Mouse (Mus musculus): Measurements from ENCODE around the gene Tepsin. TPM values are rescaled to one million over a fixed set of nuclear protein-coding genes. Genes with fewer than 3 reads are reported as not detected.

Gene Tepsin
- polyA plus RNA-seq, 1 experiment from 2014 or later = 21.1 TPM

GRCm38 (mm10) chr11:120092817-120093591 is 5.5 kb downstream of the Tepsin start:
- H3K4me1 ChIP-seq (ENCODE audit: control insufficient read depth, insufficient read depth, low read length) = peaks cover 8% of the 10 kb centered on the region
- H3K36me3 ChIP-seq (ENCODE audit: control insufficient read depth, insufficient read depth, low read length) = peaks cover 12% of the 10 kb centered on the region
- no peaks in the 10 kb centered on the region for H3K27me3 ChIP-seq (replicated peaks; ENCODE audit: control insufficient read depth, insufficient read depth, low read length)
- peak; percentile 29; the same call in 1 of the 2 replicates for ATAC-seq
- 72% methylated on average over 23 of the region's 23 CpGs for WGBS
- no peak overlapping the region for H3K4me2 ChIP-seq (ENCODE audit: low read depth, low read length)
- H3K4me3 ChIP-seq (ENCODE audit: low read length) = no peak overlapping the region
- no peaks in the 10 kb centered on the region for H3K9me3 ChIP-seq (ENCODE audit: control insufficient read depth, low read length)
- H3K27ac ChIP-seq (ENCODE audit: low read length) = no peak overlapping the region
- H3K9ac ChIP-seq (ENCODE audit: low read depth, low read length) = no peak overlapping the region

GRCm38 (mm10) chr11:120090661-120091060 is 7.9 kb downstream of the Tepsin start:
- Histone ChIP-seq H3K27ac (ENCODE audit: low read length) (no peak overlapping the region), H3K27me3 (replicated peaks; ENCODE audit: control insufficient read depth, insufficient read depth, low read length) (no peaks in the 10 kb centered on the region), H3K9ac (ENCODE audit: low read depth, low read length) (no peak overlapping the region), H3K9me3 (ENCODE audit: control insufficient read depth, low read length) (no peaks in the 10 kb centered on the region), H3K36me3 (ENCODE audit: control insufficient read depth, insufficient read depth, low read length) (peaks cover 12% of the 10 kb centered on the region), H3K4me1 (ENCODE audit: control insufficient read depth, insufficient read depth, low read length) (peaks cover 8% of the 10 kb centered on the region), H3K4me3 (ENCODE audit: low read length) (no peak overlapping the region), H3K4me2 (ENCODE audit: low read depth, low read length) (no peak overlapping the region)
- 91% methylated on average over 4 of the region's 4 CpGs for WGBS
- ATAC-seq = no peak

GRCm38 (mm10) chr11:120086702-120087152 is 11.8 kb downstream of the Tepsin start, which contains the start of gene Cep131:
TSS of gene Cep131 (minus strand) at chr11:120086827.
- H3K9me3 ChIP-seq (ENCODE audit: control insufficient read depth, low read length) = no peaks in the 10 kb centered on the region
- H3K27me3 ChIP-seq (replicated peaks; ENCODE audit: control insufficient read depth, insufficient read depth, low read length) = no peaks in the 10 kb centered on the region
- H3K4me2 ChIP-seq (ENCODE audit: low read depth, low read length) = peak within 1 kb of the TSS; percentile 89
- H3K36me3 ChIP-seq (ENCODE audit: control insufficient read depth, insufficient read depth, low read length) = peaks cover 12% of the 10 kb centered on the region
- ATAC-seq = peak; percentile 100
- peak within 1 kb of the TSS; percentile 76 for H3K27ac ChIP-seq (ENCODE audit: low read length)
- H3K4me1 ChIP-seq (ENCODE audit: control insufficient read depth, insufficient read depth, low read length) = peaks cover 12% of the 10 kb centered on the region
- H3K4me3 ChIP-seq (ENCODE audit: low read length) = peak within 1 kb of the TSS; percentile 100
- under 1% methylated on average over 41 of the region's 42 CpGs for WGBS
- peak within 1 kb of the TSS; percentile 95 for H3K9ac ChIP-seq (ENCODE audit: low read depth, low read length)

- peak overlapping the region; percentile 89 for H3K4me2 ChIP-seq (ENCODE audit: low read depth, low read length)
- peaks cover 12% of the 10 kb centered on the region for H3K4me1 ChIP-seq (ENCODE audit: control insufficient read depth, insufficient read depth, low read length)
- H3K9me3 ChIP-seq (ENCODE audit: control insufficient read depth, low read length) = no peaks in the 10 kb centered on the region
- peak overlapping the region; percentile 100 for H3K4me3 ChIP-seq (ENCODE audit: low read length)
- under 1% methylated on average over 25 of the region's 25 CpGs for WGBS
- peak; percentile 51 for ATAC-seq
- peak overlapping the region; percentile 76 for H3K27ac ChIP-seq (ENCODE audit: low read length)
- H3K9ac ChIP-seq (ENCODE audit: low read depth, low read length) = peak overlapping the region; percentile 95
- H3K36me3 ChIP-seq (ENCODE audit: control insufficient read depth, insufficient read depth, low read length) = 0 out of 2 replicates have a peak, but pooled peaks cover 7% of the 10 kb centered on the region
- no peaks in the 10 kb centered on the region for H3K27me3 ChIP-seq (replicated peaks; ENCODE audit: control insufficient read depth, insufficient read depth, low read length)
Measured at GRCm38 (mm10) chr11:120085891-120086627, 12.5 kb downstream of the Tepsin start.

DNA sequence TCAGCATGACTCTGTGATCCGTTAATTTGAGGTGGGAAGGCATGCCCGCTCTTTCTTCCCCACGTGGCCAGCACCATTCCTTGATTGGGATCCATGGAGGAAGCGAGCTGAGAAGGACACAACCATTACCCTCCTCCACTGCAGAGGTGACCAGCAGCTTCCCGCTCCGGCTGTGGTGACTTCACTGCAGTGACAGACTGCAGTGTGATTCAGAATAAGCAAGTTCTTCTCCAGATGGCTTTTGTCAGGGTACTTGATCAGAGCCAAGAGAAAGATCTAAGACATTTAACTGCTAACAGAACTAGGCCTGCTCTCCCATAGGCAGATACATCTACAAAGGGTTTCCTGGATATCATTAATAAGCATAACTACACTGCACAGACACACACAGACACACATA is 18.2 kb downstream of the Tepsin start:
- Histone ChIP-seq H3K36me3 (ENCODE audit: control insufficient read depth, insufficient read depth, low read length) (0 out of 2 replicates have a peak, but pooled peaks cover 10% of the 10 kb centered on the region), H3K9me3 (ENCODE audit: control insufficient read depth, low read length) (no peaks in the 10 kb centered on the region), H3K4me1 (ENCODE audit: control insufficient read depth, insufficient read depth, low read length) (peaks cover 5% of the 10 kb centered on the region), H3K9ac (ENCODE audit: low read depth, low read length) (no peak overlapping the region), H3K4me3 (ENCODE audit: low read length) (no peak overlapping the region), H3K27ac (ENCODE audit: low read length) (no peak overlapping the region), H3K4me2 (ENCODE audit: low read depth, low read length) (no peak overlapping the region), H3K27me3 (replicated peaks; ENCODE audit: control insufficient read depth, insufficient read depth, low read length) (no peaks in the 10 kb centered on the region)
- WGBS = 78% methylated on average over 6 of the region's 6 CpGs
- no peak for ATAC-seq

DNA sequence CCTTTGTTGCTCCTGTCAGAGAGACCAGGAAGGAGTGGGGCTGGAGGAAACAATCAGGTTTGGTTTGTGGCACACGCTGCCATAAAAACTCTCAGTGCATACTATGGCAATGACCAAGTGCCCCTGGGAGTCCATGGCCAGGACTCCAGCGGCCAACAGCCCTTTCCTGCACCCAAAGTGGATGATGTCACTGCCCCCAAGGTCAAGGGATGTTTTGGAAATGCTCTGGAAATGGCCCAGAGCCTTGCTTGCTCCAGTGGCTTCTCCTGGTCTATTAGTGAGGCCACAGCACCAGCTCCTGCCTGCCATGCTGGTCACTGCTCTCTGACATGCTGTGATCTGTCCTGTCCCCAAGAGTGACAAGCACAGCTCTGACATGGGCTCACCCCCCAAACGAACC is 22.3 kb downstream of the Tepsin start:
- no peak overlapping the region for H3K4me3 ChIP-seq (ENCODE audit: low read length)
- H3K4me1 ChIP-seq (ENCODE audit: control insufficient read depth, insufficient read depth, low read length) = peaks cover 9% of the 10 kb centered on the region
- no peak overlapping the region for H3K4me2 ChIP-seq (ENCODE audit: low read depth, low read length)
- no peak overlapping the region for H3K27ac ChIP-seq (ENCODE audit: low read length)
- no peaks in the 10 kb centered on the region for H3K9me3 ChIP-seq (ENCODE audit: control insufficient read depth, low read length)
- no peak overlapping the region for H3K9ac ChIP-seq (ENCODE audit: low read depth, low read length)
- no peak for ATAC-seq
- H3K27me3 ChIP-seq (replicated peaks; ENCODE audit: control insufficient read depth, insufficient read depth, low read length) = no peaks in the 10 kb centered on the region
- H3K36me3 ChIP-seq (ENCODE audit: control insufficient read depth, insufficient read depth, low read length) = peaks cover 16% of the 10 kb centered on the region; the same call in 1 of the 2 replicates
- WGBS = 69% methylated on average over 3 of the region's 3 CpGs

- ATAC-seq = no peak
- peaks cover 13% of the 10 kb centered on the region for H3K4me1 ChIP-seq (ENCODE audit: control insufficient read depth, insufficient read depth, low read length)
- H3K9ac ChIP-seq (ENCODE audit: low read depth, low read length) = no peak overlapping the region
- WGBS = 89% methylated on average over 9 of the region's 9 CpGs
- no peak overlapping the region for H3K4me3 ChIP-seq (ENCODE audit: low read length)
- no peak overlapping the region for H3K27ac ChIP-seq (ENCODE audit: low read length)
- H3K27me3 ChIP-seq (replicated peaks; ENCODE audit: control insufficient read depth, insufficient read depth, low read length) = no peaks in the 10 kb centered on the region
- no peak overlapping the region for H3K4me2 ChIP-seq (ENCODE audit: low read depth, low read length)
- H3K9me3 ChIP-seq (ENCODE audit: control insufficient read depth, low read length) = no peaks in the 10 kb centered on the region
- H3K36me3 ChIP-seq (ENCODE audit: control insufficient read depth, insufficient read depth, low read length) = peaks cover 22% of the 10 kb centered on the region
Measured at GRCm38 (mm10) chr11:120072986-120073647, 25.4 kb downstream of the Tepsin start.

- Histone ChIP-seq H3K27ac (ENCODE audit: low read length) (no peak overlapping the region), H3K9ac (ENCODE audit: low read depth, low read length) (no peak overlapping the region), H3K4me1 (ENCODE audit: control insufficient read depth, insufficient read depth, low read length) (peaks cover 13% of the 10 kb centered on the region), H3K4me3 (ENCODE audit: low read length) (no peak overlapping the region), H3K27me3 (replicated peaks; ENCODE audit: control insufficient read depth, insufficient read depth, low read length) (no peaks in the 10 kb centered on the region), H3K4me2 (ENCODE audit: low read depth, low read length) (no peak overlapping the region), H3K9me3 (ENCODE audit: control insufficient read depth, low read length) (no peaks in the 10 kb centered on the region), H3K36me3 (ENCODE audit: control insufficient read depth, insufficient read depth, low read length) (peaks cover 20% of the 10 kb centered on the region)
- ATAC-seq = no peak
- WGBS = 86% methylated on average over 7 of the region's 7 CpGs
Measured at GRCm38 (mm10) chr11:120071731-120072320, 26.7 kb downstream of the Tepsin start.

DNA sequence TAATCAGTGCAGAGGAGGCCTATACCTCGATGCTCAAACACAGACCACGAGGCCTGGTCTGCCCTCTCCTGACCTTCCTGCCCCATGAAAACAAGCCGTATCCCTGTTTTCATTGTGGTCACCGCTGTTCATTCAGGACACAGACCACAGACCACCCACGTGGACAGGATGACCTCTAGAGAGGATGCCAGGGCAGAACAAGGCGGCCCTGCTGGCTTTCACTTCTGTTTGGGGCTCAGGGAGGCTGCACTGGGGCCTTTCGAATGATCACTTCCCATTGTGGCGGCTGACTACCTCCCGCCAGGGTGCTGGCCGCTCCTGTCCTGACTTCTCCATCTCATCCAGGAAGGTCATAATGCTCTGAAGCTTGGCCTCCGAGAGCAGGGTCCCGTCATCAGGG is 27.5 kb downstream of the Tepsin start:
- ATAC-seq = no peak
- Histone ChIP-seq H3K9me3 (ENCODE audit: control insufficient read depth, low read length) (no peaks in the 10 kb centered on the region), H3K36me3 (ENCODE audit: control insufficient read depth, insufficient read depth, low read length) (peaks cover 20% of the 10 kb centered on the region), H3K4me3 (ENCODE audit: low read length) (no peak overlapping the region), H3K27me3 (replicated peaks; ENCODE audit: control insufficient read depth, insufficient read depth, low read length) (no peaks in the 10 kb centered on the region), H3K9ac (ENCODE audit: low read depth, low read length) (no peak overlapping the region), H3K27ac (ENCODE audit: low read length) (no peak overlapping the region), H3K4me2 (ENCODE audit: low read depth, low read length) (no peak overlapping the region), H3K4me1 (ENCODE audit: control insufficient read depth, insufficient read depth, low read length) (peaks cover 13% of the 10 kb centered on the region)
- 59% methylated on average over 12 of the region's 12 CpGs for WGBS

All from intestine, embryonic 16.5 days (tissue).